Mouse (Mus musculus) T-cell, adult 2 months (primary cell): ENCODE data around the gene Olfr1370.
"Not testable (repeated sequence)": the region's sequence is repeated elsewhere in the genome, so short reads cannot be mapped to it uniquely, and the experiment has no call there.

ENCODE experiments used
- DNase-seq: peaks from one replicate; pipeline ENCODE4 v3.0.0; 2022; ENCODE audit warnings: low spot score

Gene Olfr1370

GRCm38 (mm10) chr13:21074847-21075246 lies at the start of gene Olfr1370:
Gene Olfr1370, minus strand, starts transcription at chr13:21074947.
- no peak for DNase-seq

- no peak for DNase-seq
Measured at GRCm38 (mm10) chr13:21114121-21114520, 39.4 kb upstream of the Olfr1370 start.

- not testable (repeated sequence) for DNase-seq
Measured at GRCm38 (mm10) chr13:21111183-21111582, 36.4 kb upstream of the Olfr1370 start, which contains the start of gene Olfr1369-ps1. Gene Olfr1369-ps1, plus strand, starts transcription at chr13:21111483.

- no peak for DNase-seq
Measured at GRCm38 (mm10) chr13:21110441-21110840, 35.7 kb upstream of the Olfr1370 start.

- DNase-seq = no peak
Measured at GRCm38 (mm10) chr13:21109759-21110158, 35.0 kb upstream of the Olfr1370 start.

- no peak for DNase-seq
Measured at GRCm38 (mm10) chr13:21082686-21083085, 7.9 kb upstream of the Olfr1370 start.

- DNase-seq = no peak
Measured at GRCm38 (mm10) chr13:21066021-21066420, 8.7 kb downstream of the Olfr1370 start.

- DNase-seq = no peak
Measured at GRCm38 (mm10) chr13:21050118-21050517, 24.6 kb downstream of the Olfr1370 start.

- DNase-seq = no peak
Measured at GRCm38 (mm10) chr13:21040589-21041199, 34.1 kb downstream of the Olfr1370 start.

- DNase-seq = no peak
Measured at GRCm38 (mm10) chr13:21035981-21036380, 38.8 kb downstream of the Olfr1370 start.

- no peak for DNase-seq
Measured at GRCm38 (mm10) chr13:21035011-21035410, 39.7 kb downstream of the Olfr1370 start.

- DNase-seq = no peak
Measured at GRCm38 (mm10) chr13:21033176-21033575, 41.6 kb downstream of the Olfr1370 start.

- DNase-seq = no peak
Measured at GRCm38 (mm10) chr13:21024831-21025230, 49.9 kb downstream of the Olfr1370 start.
